Mouse (Mus musculus): Measurements from ENCODE around the gene Mob4.

GRCm38 (mm10) chr1:55157329-55157728 lies 26.3 kb downstream of the Mob4 start:
- TF ChIP-seq POLR2A (IDR thresholded peaks at IDR 0.05; ENCODE audit: borderline replicate concordance, extremely low read depth, insufficient read depth, insufficient read length, poor library complexity, severe bottlenecking) (no peak), CTCF (IDR thresholded peaks at IDR 0.05; ENCODE audit: borderline replicate concordance, extremely low read depth, insufficient read depth, insufficient read length) (no peak)
